Mouse (Mus musculus) E14TG2a.4 (cell line): ENCODE data around the gene Rsg1.

Experiments used
- H3K27me3 ChIP-seq: 2 replicates; pipeline ENCODE4 v1.6.1; 2014; ENCODE audit warnings: low read length, control low read depth; ENCODE audit not compliant: insufficient read depth
- H3K36me3 ChIP-seq: 2 replicates; pipeline ENCODE4 v1.6.1; 2014; ENCODE audit warnings: low read length, control low read depth; ENCODE audit not compliant: insufficient read depth
- H3K4me1 ChIP-seq: replicated peaks from 2 replicates; pipeline ENCODE4 v1.6.1; 2014; ENCODE audit warnings: low read depth, low read length, control low read depth
- H3K4me3 ChIP-seq: replicated peaks from 2 replicates; pipeline ENCODE4 v1.5.1; 2014; ENCODE audit warnings: mild to moderate bottlenecking, low read length
- H3K9me3 ChIP-seq: 2 replicates; pipeline ENCODE4 v1.6.1; 2014; ENCODE audit warnings: low read length, control low read depth
- CTCF ChIP-seq: conservative IDR thresholded peaks from 2 replicates; pipeline ENCODE4 v1.5.1; 2014; ENCODE audit warnings: low read length
- NANOG ChIP-seq: IDR thresholded peaks from 2 replicates; pipeline ENCODE4 v1.6.1; 2014; ENCODE audit warnings: borderline replicate concordance, low read length, mixed read lengths
- POU5F1 ChIP-seq: IDR thresholded peaks from 2 replicates; pipeline ENCODE4 v1.6.1; 2014; ENCODE audit warnings: low read length, borderline replicate concordance

The Rsg1 gene

GRCm38 (mm10) chr4:141242651-141243241 is 29.0 kb downstream of the Rsg1 start:
- TF ChIP-seq NANOG (no peak), POU5F1 (no peak), CTCF (no peak)
- Histone ChIP-seq H3K36me3 (no peaks in the 10 kb centered on the region), H3K27me3 (peaks cover 73% of the 10 kb centered on the region), H3K4me3 (peak overlapping the region; percentile 61), H3K4me1 (peaks cover 87% of the 10 kb centered on the region), H3K9me3 (no peaks in the 10 kb centered on the region)

GRCm38 (mm10) chr4:141243636-141244035 is 29.9 kb downstream of the Rsg1 start:
- TF ChIP-seq CTCF (no peak), POU5F1 (no peak), NANOG (no peak)
- Histone ChIP-seq H3K36me3 (no peaks in the 10 kb centered on the region), H3K9me3 (no peaks in the 10 kb centered on the region)

GRCm38 (mm10) chr4:141244401-141244800 is 30.6 kb downstream of the Rsg1 start:
- peaks cover 73% of the 10 kb centered on the region for H3K27me3 ChIP-seq

More at GRCm38 (mm10) chr4:141243636-141244035, 29.9 kb downstream of the Rsg1 start:
- peaks cover 85% of the 10 kb centered on the region for H3K4me1 ChIP-seq
- H3K4me3 ChIP-seq: no peak overlapping the region
- H3K27me3 ChIP-seq: peaks cover 67% of the 10 kb centered on the region

GRCm38 (mm10) chr4:141244931-141245425 is 31.2 kb downstream of the Rsg1 start:
- H3K36me3 ChIP-seq: no peaks in the 10 kb centered on the region
- TF ChIP-seq NANOG (no peak), CTCF (no peak), POU5F1 (no peak)
- H3K4me1 ChIP-seq: peaks cover 84% of the 10 kb centered on the region
- no peak overlapping the region for H3K4me3 ChIP-seq
- H3K27me3 ChIP-seq: peaks cover 71% of the 10 kb centered on the region
- no peaks in the 10 kb centered on the region for H3K9me3 ChIP-seq

More at GRCm38 (mm10) chr4:141244401-141244800, 30.6 kb downstream of the Rsg1 start:
- Histone ChIP-seq H3K4me3 (no peak overlapping the region), H3K4me1 (peaks cover 88% of the 10 kb centered on the region), H3K36me3 (no peaks in the 10 kb centered on the region), H3K9me3 (no peaks in the 10 kb centered on the region)
- TF ChIP-seq NANOG: no peak
- TF ChIP-seq CTCF: no peak
- no peak for TF ChIP-seq POU5F1

- no peaks in the 10 kb centered on the region for H3K36me3 ChIP-seq
- TF ChIP-seq CTCF (no peak), POU5F1 (no peak), NANOG (no peak)
Observed at GRCm38 (mm10) chr4:141246089-141246997, 32.6 kb downstream of the Rsg1 start.

GRCm38 (mm10) chr4:141246998-141247350 is 33.2 kb downstream of the Rsg1 start:
- Histone ChIP-seq H3K4me3 (peak overlapping the region; percentile 86), H3K9me3 (no peaks in the 10 kb centered on the region), H3K27me3 (peaks cover 77% of the 10 kb centered on the region), H3K4me1 (peaks cover 77% of the 10 kb centered on the region), H3K36me3 (no peaks in the 10 kb centered on the region)
- TF ChIP-seq CTCF (no peak), NANOG (no peak), POU5F1 (no peak)

More at GRCm38 (mm10) chr4:141246089-141246997, 32.6 kb downstream of the Rsg1 start:
- peaks cover 83% of the 10 kb centered on the region for H3K4me1 ChIP-seq
- peaks cover 79% of the 10 kb centered on the region for H3K27me3 ChIP-seq
- H3K4me3 ChIP-seq: peak overlapping the region; percentile 86
- no peaks in the 10 kb centered on the region for H3K9me3 ChIP-seq

GRCm38 (mm10) chr4:141247776-141248613 is 34.2 kb downstream of the Rsg1 start:
- TF ChIP-seq POU5F1 (no peak), CTCF (no peak), NANOG (no peak)
- peak overlapping the region; percentile 86 for H3K4me3 ChIP-seq
- H3K27me3 ChIP-seq: peaks cover 71% of the 10 kb centered on the region
- H3K36me3 ChIP-seq: no peaks in the 10 kb centered on the region
- peaks cover 67% of the 10 kb centered on the region for H3K4me1 ChIP-seq
- H3K9me3 ChIP-seq: no peaks in the 10 kb centered on the region

GRCm38 (mm10) chr4:141248614-141248978 is 34.8 kb downstream of the Rsg1 start:
- H3K36me3 ChIP-seq: no peaks in the 10 kb centered on the region
- H3K27me3 ChIP-seq: peaks cover 66% of the 10 kb centered on the region
- H3K9me3 ChIP-seq: no peaks in the 10 kb centered on the region
- H3K4me3 ChIP-seq: peak overlapping the region; percentile 86
- H3K4me1 ChIP-seq: peaks cover 67% of the 10 kb centered on the region
- no peak for TF ChIP-seq POU5F1
- TF ChIP-seq NANOG: no peak
- TF ChIP-seq CTCF: no peak
